Mouse (Mus musculus) hindbrain, postnatal 0 days (tissue): Measurements from ENCODE around the gene Tssk6. TPM values are rescaled to one million over a fixed set of nuclear protein-coding genes. Genes with fewer than 3 reads are reported as not detected.
"Not testable (repeated sequence)": the region's sequence is repeated elsewhere in the genome, so short reads cannot be mapped to it uniquely, and the experiment has no call there.

Source experiments
- ATAC-seq: fragments of 200-750 bp; cut with Nextera tagmentation; 2 replicates; pipeline ENCODE4 v1.8.0; 2017; ENCODE audit warnings: mild to moderate bottlenecking, moderate TSS enrichment, moderate library complexity
- DNase-seq: peaks from one replicate; pipeline ENCODE4 v3.0.0-alpha.2; 2015; ENCODE audit warnings: low spot score
- H3K27ac ChIP-seq: fragments of 300-500 bp; sonication (generic); 2 replicates; pipeline ENCODE4 v1.5.1; 2014; ENCODE audit warnings: mild to moderate bottlenecking
- H3K27me3 ChIP-seq: fragments of 300-500 bp; sonication (generic); 2 replicates; pipeline ENCODE4 v1.6.1; 2014; ENCODE audit warnings: low read length, mixed read lengths; ENCODE audit not compliant: insufficient read depth
- H3K36me3 ChIP-seq: fragments of 300-500 bp; sonication (generic); 2 replicates; pipeline ENCODE4 v1.6.1; 2014; ENCODE audit warnings: low read length, mixed read lengths; ENCODE audit not compliant: insufficient read depth
- H3K4me1 ChIP-seq: fragments of 300-500 bp; sonication (generic); 2 replicates; pipeline ENCODE4 v1.6.1; 2014; ENCODE audit warnings: antibody characterized with exemption, low read length, mixed read lengths; ENCODE audit not compliant: insufficient read depth
- H3K4me2 ChIP-seq: fragments of 300-500 bp; sonication (generic); 2 replicates; pipeline ENCODE4 v1.6.1; 2014; ENCODE audit warnings: low read depth, mild to moderate bottlenecking, low read length, moderate library complexity, mixed read lengths
- H3K4me3 ChIP-seq: fragments of 300-500 bp; sonication (generic); 2 replicates; pipeline ENCODE4 v1.5.1; 2014; ENCODE audit warnings: low read length
- H3K9ac ChIP-seq: fragments of 300-500 bp; sonication (generic); replicated peaks from 2 replicates; pipeline ENCODE4 v1.6.1; 2014; ENCODE audit warnings: mild to moderate bottlenecking, low read length, moderate library complexity, mixed read lengths
- H3K9me3 ChIP-seq: fragments of 300-500 bp; sonication (generic); 2 replicates; pipeline ENCODE4 v1.6.1; 2016; ENCODE audit warnings: low read length, mixed read lengths
- CTCF ChIP-seq: IDR thresholded peaks from 2 replicates; pipeline ENCODE4 v1.5.1; 2016; ENCODE audit warnings: antibody characterized with exemption, control low read depth, low read depth
- WGBS: fragments of 180-500 bp; shearing (Covaris S2); extraction: QIAGEN DNeasy Blood & Tissue Kit; methylation state at CpG from one replicate; pipeline ENCODE4 v1.1.7; 2014; 5-methylcytosine and 5-hydroxymethylcytosine counted together
- polyA plus RNA-seq: library from polyadenylated mRNA; unstranded; fragments of >200 nt; fragmentation: Nextera tagmentation; extraction: Ambion mirVana; gene quantifications from 2 replicates; pipeline ENCODE4 v1.2.1, GENCODE M21; 2015
- total RNA-seq: library from RNA; depleted of rRNA; stranded (reverse); fragments of >200 nt; gene quantifications from 2 replicates; pipeline ENCODE4 v1.2.3, GENCODE M21; 2014; rRNA removed

Tssk6 gene
- total and polyA plus RNA-seq, 2 experiments from 2014 or later = 1.8 to 4.3 TPM

GRCm38 (mm10) chr8:69938245-69938982, 36.4 kb downstream of the Tssk6 start:
- ATAC-seq (no peak), DNase-seq (no peak)
- Histone ChIP-seq H3K4me3 (no peak overlapping the region), H3K4me2 (no peak overlapping the region), H3K27me3 (no peaks in the 10 kb centered on the region), H3K9ac (no peak overlapping the region), H3K4me1 (no peaks in the 10 kb centered on the region), H3K36me3 (no peaks in the 10 kb centered on the region; the same call in 1 of the 2 replicates), H3K9me3 (no peaks in the 10 kb centered on the region), H3K27ac (no peak overlapping the region)
- WGBS = 92% methylated on average over 6 of the region's 6 CpGs
- no peak for TF ChIP-seq CTCF

GRCm38 (mm10) chr8:69939633-69940032, 37.6 kb downstream of the Tssk6 start:
- H3K9ac ChIP-seq = no peak overlapping the region

GRCm38 (mm10) chr8:69940386-69940785, 38.4 kb downstream of the Tssk6 start:
- 89% methylated on average over 2 of the region's 2 CpGs for WGBS
- H3K36me3 ChIP-seq = no peaks in the 10 kb centered on the region; the same call in 1 of the 2 replicates
- no peak for ATAC-seq
- no peaks in the 10 kb centered on the region for H3K4me1 ChIP-seq
- no peak for TF ChIP-seq CTCF
- no peak overlapping the region for H3K27ac ChIP-seq
- H3K27me3 ChIP-seq = no peaks in the 10 kb centered on the region
- DNase-seq = no peak
- no peak overlapping the region for H3K9ac ChIP-seq
- no peaks in the 10 kb centered on the region for H3K9me3 ChIP-seq
- H3K4me2 ChIP-seq = no peak overlapping the region
- no peak overlapping the region for H3K4me3 ChIP-seq

More at GRCm38 (mm10) chr8:69939633-69940032, 37.6 kb downstream of the Tssk6 start:
- ATAC-seq (no peak), DNase-seq (no peak)
- H3K4me2 ChIP-seq = no peak overlapping the region
- WGBS = 66% methylated on average over 3 of the region's 3 CpGs
- H3K4me1 ChIP-seq = no peaks in the 10 kb centered on the region
- no peak overlapping the region for H3K4me3 ChIP-seq
- H3K36me3 ChIP-seq = no peaks in the 10 kb centered on the region; the same call in 1 of the 2 replicates
- TF ChIP-seq CTCF = no peak
- no peak overlapping the region for H3K27ac ChIP-seq
- H3K27me3 ChIP-seq = no peaks in the 10 kb centered on the region
- no peaks in the 10 kb centered on the region for H3K9me3 ChIP-seq

- not testable (repeated sequence) for ATAC-seq, H3K36me3 ChIP-seq, H3K27me3 ChIP-seq, H3K27ac ChIP-seq, H3K9me3 ChIP-seq, H3K4me1 ChIP-seq, H3K4me3 ChIP-seq, DNase-seq, H3K9ac ChIP-seq, H3K4me2 ChIP-seq
- 94% methylated on average over 2 of the region's 3 CpGs for WGBS
Measured at GRCm38 (mm10) chr8:69942495-69942894, 40.5 kb downstream of the Tssk6 start.

- no peak overlapping the region for H3K27ac ChIP-seq
- DNase-seq (no peak), ATAC-seq (no peak)
- no peaks in the 10 kb centered on the region for H3K9me3 ChIP-seq
- no peaks in the 10 kb centered on the region for H3K27me3 ChIP-seq
- no peak for TF ChIP-seq CTCF
- no peak overlapping the region for H3K4me3 ChIP-seq
- H3K4me1 ChIP-seq = no peaks in the 10 kb centered on the region
- H3K4me2 ChIP-seq = no peak overlapping the region
- no peaks in the 10 kb centered on the region for H3K36me3 ChIP-seq
- WGBS = 100% methylated on average over 2 of the region's 2 CpGs
- no peak overlapping the region for H3K9ac ChIP-seq
Measured at GRCm38 (mm10) chr8:69950300-69950699, 48.3 kb downstream of the Tssk6 start.

Other genes with a start within 250 kb of the Tssk6 start
- gene Zfp964, start 247.7 kb upstream of the Tssk6 start, total RNA-seq = 3.0 and 6.3 TPM in 2 replicates
- gene Zfp964, start 247.7 kb upstream of the Tssk6 start, polyA plus RNA-seq = 0.93 and 1.4 TPM in 2 replicates
- 9.5 and 16.1 TPM in 2 replicates for gene Zfp869, start 191.5 kb upstream of the Tssk6 start, total RNA-seq
- gene Zfp869, start 191.5 kb upstream of the Tssk6 start, polyA plus RNA-seq = 17.5 and 18.4 TPM in 2 replicates
- gene Zfp963, start 152.2 kb upstream of the Tssk6 start, total RNA-seq = 3.0 and 4.9 TPM in 2 replicates
- gene Zfp963, start 152.2 kb upstream of the Tssk6 start, polyA plus RNA-seq = 3.7 and 4.8 TPM in 2 replicates
- not detected in 2 replicates for gene Gm20422, start 127.3 kb upstream of the Tssk6 start, total RNA-seq
- gene Gm20422, start 127.3 kb upstream of the Tssk6 start, polyA plus RNA-seq = 0.34 and 0.61 TPM in 2 replicates
- 85.9 and 93.1 TPM in 2 replicates for gene Atp13a1, start 111.0 kb upstream of the Tssk6 start, total RNA-seq
- gene Atp13a1, start 111.0 kb upstream of the Tssk6 start, polyA plus RNA-seq = 38.9 and 39.1 TPM in 2 replicates
- gene Zfp866, start 111.0 kb upstream of the Tssk6 start, total RNA-seq = 38.6 and 39.8 TPM in 2 replicates
- 18.5 and 18.6 TPM in 2 replicates for gene Zfp866, start 111.0 kb upstream of the Tssk6 start, polyA plus RNA-seq
- 28.8 and 42.7 TPM in 2 replicates for gene Gmip, start 93.5 kb upstream of the Tssk6 start, total RNA-seq
- 23.6 and 27.9 TPM in 2 replicates for gene Gmip, start 93.5 kb upstream of the Tssk6 start, polyA plus RNA-seq
- gene Lpar2, start 79.8 kb upstream of the Tssk6 start, total RNA-seq = 5.2 and 5.4 TPM in 2 replicates
- 0.45 and 0.50 TPM in 2 replicates for gene Lpar2, start 79.8 kb upstream of the Tssk6 start, polyA plus RNA-seq
- gene Pbx4, start 69.7 kb upstream of the Tssk6 start, total RNA-seq = 46.5 and 86.4 TPM in 2 replicates
- 81.9 and 88.5 TPM in 2 replicates for gene Pbx4, start 69.7 kb upstream of the Tssk6 start, polyA plus RNA-seq
- gene Cilp2, start 14.5 kb upstream of the Tssk6 start, total RNA-seq = 14.3 and 19.2 TPM in 2 replicates
- gene Cilp2, start 14.5 kb upstream of the Tssk6 start, polyA plus RNA-seq = 6.9 and 7.2 TPM in 2 replicates
- 61.0 and 91.4 TPM in 2 replicates for gene Ndufa13, start 374 bp downstream of the Tssk6 start, total RNA-seq
- gene Ndufa13, start 374 bp downstream of the Tssk6 start, polyA plus RNA-seq = 269 and 275 TPM in 2 replicates
- 8.4 and 10.7 TPM in 2 replicates for gene Yjefn3, start 528 bp downstream of the Tssk6 start, total RNA-seq
- 13.3 and 13.8 TPM in 2 replicates for gene Yjefn3, start 528 bp downstream of the Tssk6 start, polyA plus RNA-seq
- gene Gatad2a, start 94.2 kb downstream of the Tssk6 start, total RNA-seq = 38.4 and 41.9 TPM in 2 replicates
- gene Gatad2a, start 94.2 kb downstream of the Tssk6 start, polyA plus RNA-seq = 23.4 and 23.6 TPM in 2 replicates
- gene Mau2, start 140.6 kb downstream of the Tssk6 start, total RNA-seq = 155 and 172 TPM in 2 replicates
- 50.1 and 50.3 TPM in 2 replicates for gene Mau2, start 140.6 kb downstream of the Tssk6 start, polyA plus RNA-seq
- gene Sugp1, start 140.6 kb downstream of the Tssk6 start, total RNA-seq = 15.1 and 15.4 TPM in 2 replicates
- gene Sugp1, start 140.6 kb downstream of the Tssk6 start, polyA plus RNA-seq = 42.9 and 47.1 TPM in 2 replicates
- gene Tm6sf2, start 170.7 kb downstream of the Tssk6 start, total RNA-seq = 0.25 TPM in 1 of 2 replicates, not detected in the other
- gene Tm6sf2, start 170.7 kb downstream of the Tssk6 start, polyA plus RNA-seq = 0.19 and 0.37 TPM in 2 replicates
- gene Hapln4, start 181.3 kb downstream of the Tssk6 start, total RNA-seq = 2.0 and 4.5 TPM in 2 replicates
- gene Hapln4, start 181.3 kb downstream of the Tssk6 start, polyA plus RNA-seq = 2.5 and 2.9 TPM in 2 replicates
- 429 and 473 TPM in 2 replicates for gene Ncan, start 218.7 kb downstream of the Tssk6 start, total RNA-seq
- 155 and 183 TPM in 2 replicates for gene Ncan, start 218.7 kb downstream of the Tssk6 start, polyA plus RNA-seq
- 6.1 and 9.4 TPM in 2 replicates for gene Nr2c2ap, start 229.1 kb downstream of the Tssk6 start, total RNA-seq
- 48.5 and 50.2 TPM in 2 replicates for gene Nr2c2ap, start 229.1 kb downstream of the Tssk6 start, polyA plus RNA-seq
- 13.8 and 20.5 TPM in 2 replicates for gene Rfxank, start 237.0 kb downstream of the Tssk6 start, total RNA-seq
- gene Rfxank, start 237.0 kb downstream of the Tssk6 start, polyA plus RNA-seq = 8.4 and 9.7 TPM in 2 replicates
- 71.4 and 74.0 TPM in 2 replicates for gene Borcs8, start 237.3 kb downstream of the Tssk6 start, total RNA-seq
- 47.5 and 55.0 TPM in 2 replicates for gene Borcs8, start 237.3 kb downstream of the Tssk6 start, polyA plus RNA-seq
- 0.40 and 0.52 TPM in 2 replicates for gene Mef2b, start 237.5 kb downstream of the Tssk6 start, total RNA-seq
- gene Mef2b, start 237.5 kb downstream of the Tssk6 start, polyA plus RNA-seq = 0.90 and 1.1 TPM in 2 replicates